Mouse (Mus musculus): ENCODE measurements around the gene Rtkn2. TPM values are rescaled to one million over a fixed set of nuclear protein-coding genes. Genes with fewer than 3 reads are reported as not detected.

Gene Rtkn2
- polyA plus RNA-seq, 1 experiment = not detected

DNA sequence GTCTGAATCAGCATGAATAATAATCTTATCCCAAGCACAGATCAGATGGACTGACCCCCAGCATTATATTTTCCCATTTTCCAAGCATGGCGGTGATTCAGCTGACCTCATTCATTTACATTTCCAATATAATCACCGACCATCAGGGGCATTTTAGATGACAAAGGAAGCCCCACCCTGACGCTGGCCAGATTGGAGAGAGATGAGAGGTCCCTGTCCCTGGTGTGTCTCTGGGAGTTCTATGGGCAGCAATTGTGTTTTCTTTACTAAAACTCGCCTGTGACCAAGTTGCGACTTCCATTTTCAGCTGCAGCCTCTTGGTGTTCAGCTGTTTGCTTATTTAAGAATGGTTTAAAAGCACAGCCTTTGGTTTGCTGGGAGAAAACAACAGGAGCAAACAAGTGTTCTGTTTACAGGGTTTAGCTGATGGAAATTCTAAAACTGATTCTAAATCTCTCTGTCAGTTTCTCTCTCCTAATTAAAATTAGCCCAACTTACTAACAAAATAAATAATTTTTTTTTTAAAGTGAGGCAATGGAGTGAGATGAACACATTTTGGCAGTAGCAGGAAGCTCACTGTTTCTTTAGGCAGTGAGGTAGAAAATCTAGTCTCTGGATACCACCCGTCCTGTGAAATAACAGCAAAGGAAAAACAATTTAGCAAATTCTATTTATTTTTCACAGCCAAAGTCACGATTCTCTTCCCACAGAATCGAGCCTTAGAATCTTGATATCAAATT is 84.6 kb downstream of the Rtkn2 start:
- no peak for DNase-seq (ENCODE audit: low read depth, low spot score)
- WGBS = 53% methylated on average over 8 of the region's 8 CpGs

DNA sequence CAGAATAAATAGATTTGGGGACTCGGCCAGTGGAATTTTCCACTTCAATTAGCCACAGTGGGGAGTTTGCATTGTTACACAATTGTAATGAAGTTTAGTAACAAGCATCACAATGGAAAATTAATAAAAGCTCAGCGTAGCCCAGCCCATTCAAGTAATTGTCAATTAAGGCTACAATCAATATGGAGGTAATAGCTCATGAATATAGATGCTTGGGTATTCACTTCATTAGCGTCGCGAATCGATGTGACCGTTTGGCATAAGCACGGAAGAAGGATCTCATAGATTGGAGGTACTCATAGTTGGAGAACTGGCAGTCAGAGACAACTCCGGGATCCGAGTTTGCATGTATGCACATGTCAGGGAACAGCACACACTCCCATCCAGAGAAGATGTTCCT is 85.2 kb downstream of the Rtkn2 start:
- DNase-seq (ENCODE audit: low read depth, low spot score) = no peak
- WGBS = 92% methylated on average over 10 of the region's 10 CpGs

DNA sequence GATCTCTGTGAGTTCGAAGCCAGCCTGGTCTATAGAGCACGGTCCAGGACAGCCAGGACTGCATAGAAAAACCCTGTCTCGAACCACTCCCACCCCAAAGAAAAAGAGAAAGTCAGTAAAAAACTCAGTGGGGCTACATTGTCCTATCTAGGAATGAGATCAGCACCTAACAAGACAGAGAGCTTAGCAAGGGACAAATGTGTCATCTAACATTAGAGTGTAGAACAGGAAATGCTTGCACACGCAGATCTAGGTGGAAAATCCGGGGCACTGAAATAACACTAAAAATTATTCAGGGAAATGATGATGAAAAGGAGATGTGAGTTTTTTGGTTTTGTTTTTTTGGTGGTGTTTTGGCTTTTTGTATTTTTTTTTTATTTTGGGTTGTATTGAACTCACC is 86.8 kb downstream of the Rtkn2 start:
- no peak for DNase-seq (ENCODE audit: low read depth, low spot score)
- WGBS = 84% methylated on average over 5 of the region's 5 CpGs

DNA sequence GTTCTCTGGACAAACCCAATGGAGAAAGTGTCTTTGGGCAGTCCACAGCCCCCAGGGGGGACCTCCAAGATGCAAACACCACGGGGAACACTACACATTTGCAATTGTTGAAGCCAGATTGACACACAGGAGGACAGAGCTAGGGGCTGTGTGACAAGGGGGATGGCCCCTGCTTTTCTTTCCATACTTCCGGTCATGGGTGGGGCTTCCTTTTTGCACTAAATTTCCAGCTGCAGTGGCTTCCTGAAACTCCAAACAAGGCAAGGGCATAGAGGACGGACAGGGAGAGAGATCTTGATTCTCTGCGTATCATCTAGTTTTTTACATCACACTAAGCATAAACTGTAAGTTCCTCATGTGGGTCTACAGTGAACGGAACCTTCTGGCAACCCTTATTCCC is 88.6 kb downstream of the Rtkn2 start:
- 82% methylated on average over 5 of the region's 5 CpGs for WGBS
- no peak for DNase-seq (ENCODE audit: low read depth, low spot score)

DNA sequence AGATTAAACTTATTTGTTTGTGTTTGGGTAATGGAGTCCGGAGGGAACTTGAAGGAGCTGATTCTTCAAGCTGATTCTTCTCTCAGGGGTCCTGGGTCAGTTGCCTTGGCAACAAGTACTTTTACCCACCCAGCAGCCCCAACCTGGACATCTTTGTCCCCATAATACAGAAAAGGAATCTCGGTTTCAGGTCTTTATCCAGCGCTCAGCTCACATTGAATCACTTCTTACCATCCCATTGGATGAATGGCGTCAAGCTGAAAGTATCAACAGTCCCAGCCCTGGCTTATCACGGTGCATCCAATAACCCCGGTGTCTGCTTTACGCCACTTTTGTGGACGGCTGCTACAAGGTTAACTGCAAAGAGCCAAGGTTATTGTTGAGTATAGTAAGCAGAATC is 89.1 kb downstream of the Rtkn2 start:
- DNase-seq (ENCODE audit: low read depth, low spot score) = no peak
- WGBS = 86% methylated on average over 8 of the region's 8 CpGs

DNA sequence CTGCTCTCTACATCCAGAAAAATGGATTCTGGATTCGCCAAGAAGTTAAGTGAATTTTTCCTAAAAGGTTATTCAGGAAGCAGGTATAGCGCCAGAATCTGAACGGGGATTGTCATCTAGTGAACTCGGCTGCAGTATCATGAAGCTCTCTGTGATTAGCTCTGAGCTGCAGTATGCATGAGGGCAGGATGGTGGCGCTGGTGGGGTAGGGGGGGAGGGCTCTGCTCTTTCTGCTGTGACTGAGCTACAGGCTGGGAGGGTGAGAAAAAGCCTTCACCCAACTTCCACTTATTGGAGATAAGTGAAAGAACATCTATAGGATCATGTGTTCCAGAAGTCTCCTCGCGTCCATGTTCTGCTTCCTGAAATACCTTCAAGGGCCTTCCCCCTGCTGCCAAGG is 91.7 kb downstream of the Rtkn2 start:
- 78% methylated on average over 7 of the region's 7 CpGs for WGBS
- no peak for DNase-seq (ENCODE audit: low read depth, low spot score)

DNA sequence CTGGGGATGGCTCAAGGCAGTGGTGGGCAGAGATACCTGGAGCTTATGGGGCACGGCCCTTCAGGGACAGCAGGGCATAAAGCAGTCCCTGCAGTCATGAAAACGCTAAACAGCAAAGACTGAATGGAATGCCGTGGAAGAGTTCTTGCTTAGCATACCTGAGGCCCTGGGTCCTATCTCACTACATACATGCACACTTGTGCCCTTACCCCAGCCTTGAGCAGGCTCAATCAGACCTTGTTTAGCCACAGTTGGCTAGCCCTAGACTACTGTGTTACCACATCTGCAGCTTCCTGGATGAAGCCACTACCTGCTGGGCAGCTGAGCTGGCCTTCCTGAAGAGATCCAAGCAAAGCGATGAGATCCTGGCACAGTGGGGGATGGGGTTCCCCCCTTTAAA is 93.3 kb downstream of the Rtkn2 start:
- 88% methylated on average over 4 of the region's 4 CpGs for WGBS
- DNase-seq (ENCODE audit: low read depth, low spot score) = no peak

DNA sequence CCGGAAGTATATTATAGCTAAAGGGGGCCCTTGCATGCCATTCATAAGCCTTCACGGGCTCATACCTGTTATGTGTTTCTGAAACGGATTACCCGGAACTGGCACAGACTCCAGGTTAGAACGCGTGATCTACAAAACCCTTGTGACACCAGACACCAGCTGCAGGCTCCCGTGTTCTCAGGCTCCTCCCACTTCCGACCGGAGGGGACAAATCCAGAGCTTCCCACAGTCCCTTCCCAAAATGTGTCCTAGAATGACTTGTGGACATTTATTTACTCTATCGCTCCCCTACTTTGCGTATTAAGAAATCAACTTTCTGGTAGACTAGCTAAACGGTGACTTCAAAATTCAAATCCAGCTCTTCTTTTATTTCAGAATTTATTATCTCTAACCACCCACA is 94.9 kb downstream of the Rtkn2 start:
- DNase-seq (ENCODE audit: low read depth, low spot score) = no peak
- WGBS = 83% methylated on average over 12 of the region's 12 CpGs

DNA sequence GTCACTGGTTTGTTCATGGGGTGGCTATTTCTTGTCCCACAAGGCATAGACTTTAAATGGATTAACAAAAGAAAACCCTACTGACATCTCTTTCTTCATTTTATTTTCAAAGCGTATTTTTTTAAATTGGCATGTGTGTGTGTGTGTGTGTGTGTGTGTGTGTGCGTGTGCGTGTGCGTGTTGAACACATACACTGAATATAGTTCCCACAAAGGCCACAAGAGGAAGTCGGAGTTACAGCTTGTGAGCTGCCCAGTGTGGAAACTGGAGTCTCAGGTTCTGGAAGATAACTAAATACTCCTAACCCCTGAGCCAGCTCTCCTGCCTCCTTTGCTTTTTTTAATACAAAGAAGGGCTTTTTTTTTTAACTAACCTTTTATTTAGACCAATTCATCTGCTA is 95.8 kb downstream of the Rtkn2 start:
- 84% methylated on average over 5 of the region's 5 CpGs for WGBS
- no peak for DNase-seq (ENCODE audit: low read depth, low spot score)

DNA sequence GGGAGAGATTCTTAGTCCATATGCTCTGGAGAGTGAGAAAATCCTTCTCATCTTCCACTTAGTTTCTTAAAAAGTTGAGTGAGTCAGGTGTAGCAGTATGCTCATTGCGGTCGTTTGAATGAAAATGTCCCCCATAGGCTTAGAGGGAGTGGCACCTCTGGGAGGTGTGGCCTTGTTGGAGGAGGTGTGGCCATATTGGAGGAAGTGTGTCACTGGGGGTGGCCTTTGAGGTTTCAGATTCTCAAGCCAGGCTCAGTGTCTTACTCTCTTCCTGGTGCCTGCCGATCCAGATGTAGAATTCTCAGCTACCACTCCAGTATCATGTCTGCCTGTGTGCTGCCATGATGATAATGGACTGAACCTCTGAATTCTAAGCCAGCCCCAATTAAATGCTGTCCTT is 99.3 kb downstream of the Rtkn2 start:
- WGBS = 97% methylated on average over 3 of the region's 3 CpGs
- DNase-seq (ENCODE audit: low read depth, low spot score) = no peak

DNA sequence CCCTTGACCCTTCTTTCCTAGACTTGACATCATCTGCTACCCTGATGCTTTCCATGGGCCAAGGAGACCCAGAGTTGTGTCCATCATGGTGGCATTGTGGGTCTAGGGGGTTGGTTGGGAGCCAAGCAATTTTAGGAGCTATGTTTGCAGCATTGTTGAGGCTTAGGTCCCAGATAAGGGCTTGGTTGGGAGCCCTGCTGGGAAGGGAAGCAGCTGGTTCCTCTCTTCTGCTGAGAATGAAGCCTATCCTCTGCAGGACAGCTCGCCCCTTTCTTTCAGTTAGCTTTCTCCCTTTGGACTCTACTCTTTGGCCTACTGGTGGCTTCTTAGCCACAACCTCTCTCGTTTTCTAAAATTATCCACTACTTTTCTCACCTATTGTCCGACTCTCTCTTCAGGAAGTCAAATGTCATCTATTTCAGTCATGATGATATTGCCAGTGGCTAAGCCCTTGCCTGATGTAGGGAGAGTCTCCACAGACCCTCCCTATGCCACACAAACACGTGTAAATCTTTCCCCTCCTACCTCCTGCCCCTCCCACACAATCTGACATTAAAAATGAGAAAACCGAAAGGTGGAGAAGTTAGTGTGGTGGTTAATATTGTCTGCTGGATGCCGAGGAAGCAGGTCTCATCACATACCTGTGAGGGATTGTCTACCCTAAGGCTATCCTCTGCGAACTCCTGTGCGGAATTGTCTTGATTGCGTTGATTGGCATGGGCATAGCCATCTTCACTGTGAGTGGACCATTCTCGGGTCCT is 100.7 kb downstream of the Rtkn2 start:
- WGBS = 81% methylated on average over 10 of the region's 10 CpGs
- no peak for DNase-seq (ENCODE audit: low read depth, low spot score)

DNA sequence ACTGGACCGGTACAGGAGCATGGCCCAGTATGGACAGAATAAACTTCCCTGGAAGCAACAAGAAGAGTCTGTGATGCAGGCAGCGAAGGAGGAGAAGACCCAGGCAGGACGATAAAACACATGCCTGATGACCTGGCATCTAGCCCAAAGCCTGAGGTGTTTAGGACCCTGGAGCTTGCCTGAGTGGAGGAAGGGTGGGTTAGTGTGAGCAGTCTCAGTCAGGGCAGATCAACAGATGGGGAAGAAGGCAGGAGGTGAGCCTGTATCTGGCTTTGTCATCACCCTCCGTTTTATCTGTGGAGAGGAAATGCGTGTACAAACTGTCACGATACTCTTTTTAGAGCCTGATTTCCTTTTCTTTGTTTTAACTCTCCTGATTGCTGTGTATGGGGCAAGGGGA is 102.3 kb downstream of the Rtkn2 start:
- WGBS = 57% methylated on average over 6 of the region's 6 CpGs
- DNase-seq (ENCODE audit: low read depth, low spot score) = no peak

DNA sequence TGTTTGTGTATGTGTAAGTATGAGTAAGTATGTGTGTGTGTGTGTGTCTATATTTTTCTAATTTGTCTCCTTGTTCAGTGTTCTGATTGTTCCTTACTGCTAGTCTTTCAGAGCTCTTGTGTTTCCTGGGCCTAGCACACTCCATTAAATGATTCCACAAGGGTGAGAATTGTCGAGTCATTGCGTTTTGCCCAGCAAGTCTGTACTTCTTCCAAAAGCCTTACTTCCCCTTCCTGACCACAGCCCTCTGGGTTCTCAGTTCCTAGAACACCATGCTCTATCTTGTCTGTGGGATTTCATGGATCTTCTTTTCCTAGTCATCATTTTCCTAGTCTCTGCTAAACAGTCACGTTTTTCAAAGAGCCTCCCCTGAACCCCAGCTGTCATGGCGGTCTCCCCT is 106.2 kb downstream of the Rtkn2 start:
- 69% methylated on average over 4 of the region's 4 CpGs for WGBS
- no peak for DNase-seq (ENCODE audit: low read depth, low spot score)

DNA sequence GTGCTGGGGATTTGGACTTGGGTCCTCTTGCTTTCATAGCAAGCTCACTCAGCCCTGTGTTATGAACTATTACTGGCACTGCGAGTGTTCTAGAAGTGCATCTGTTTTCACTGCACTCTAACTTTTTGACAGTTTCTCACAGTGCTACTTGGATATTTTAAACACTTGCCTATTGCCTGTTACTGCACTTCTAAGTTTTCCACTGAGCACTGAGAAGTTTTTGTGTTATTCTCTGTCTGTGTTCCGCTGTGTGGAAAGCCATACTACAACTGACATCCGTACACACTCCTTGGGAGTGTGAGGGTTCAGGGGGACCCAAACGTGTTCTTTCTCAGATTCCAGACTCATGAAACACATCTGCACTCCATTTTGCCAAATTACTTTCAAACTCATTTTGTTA is 107.6 kb downstream of the Rtkn2 start:
- DNase-seq (ENCODE audit: low read depth, low spot score) = no peak
- WGBS = 75% methylated on average over 4 of the region's 4 CpGs

DNA sequence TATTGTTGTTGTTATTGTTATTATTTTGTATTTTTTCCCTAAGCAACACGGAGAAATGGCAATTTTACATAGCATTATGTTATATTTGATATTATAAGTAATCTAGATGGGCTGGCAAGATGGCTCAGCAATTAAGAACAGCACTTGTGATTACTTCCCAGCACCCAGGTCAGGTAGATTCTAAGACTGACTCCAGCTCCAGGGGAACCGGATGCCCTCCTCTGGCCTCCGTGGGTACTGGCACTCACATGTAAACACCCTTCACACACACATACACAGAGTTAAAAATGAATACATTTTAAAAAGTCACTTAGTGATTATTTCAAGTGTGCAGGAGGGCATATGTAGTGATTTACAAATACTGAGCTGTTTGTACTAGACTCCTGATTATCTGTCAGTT is 108.4 kb downstream of the Rtkn2 start:
- DNase-seq (ENCODE audit: low read depth, low spot score) = no peak
- 76% methylated on average over 3 of the region's 3 CpGs for WGBS

DNA sequence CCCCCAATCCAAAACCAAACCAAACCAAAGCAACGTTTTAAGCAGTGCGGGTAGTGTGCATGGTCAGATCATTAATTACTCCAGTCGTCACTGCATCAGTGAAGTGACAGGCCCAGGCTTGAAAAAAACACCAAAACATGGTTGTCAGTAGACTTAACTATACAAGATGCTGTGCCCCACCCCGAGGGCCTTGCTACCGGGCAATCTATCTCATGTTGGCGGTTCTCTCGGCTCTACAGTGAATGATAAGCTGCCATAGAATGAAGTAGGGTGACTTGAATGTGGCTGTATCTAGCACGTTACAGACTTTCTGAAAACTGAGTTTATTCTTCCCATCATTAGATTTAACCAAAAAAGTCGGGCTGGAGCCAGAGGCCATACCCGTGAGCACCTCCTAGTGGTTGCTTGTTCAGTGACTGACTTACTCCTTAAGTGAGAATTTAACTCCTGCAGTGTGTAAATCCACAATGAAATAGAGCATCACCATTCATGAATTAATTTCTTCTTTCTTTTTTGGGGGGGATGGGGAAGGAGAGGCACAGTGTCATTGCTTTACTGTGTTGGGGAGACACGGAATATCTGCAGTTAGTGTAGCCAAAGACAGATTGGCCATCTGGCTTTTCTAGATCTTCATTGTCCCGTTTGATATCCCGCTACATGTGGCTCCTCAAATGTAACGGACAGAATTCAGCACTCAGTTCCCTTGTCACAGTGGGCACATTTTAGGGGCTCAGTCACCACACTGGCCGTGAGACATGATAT is 110.2 kb downstream of the Rtkn2 start:
- DNase-seq (ENCODE audit: low read depth, low spot score) = no peak
- 66% methylated on average over 15 of the region's 15 CpGs for WGBS

DNA sequence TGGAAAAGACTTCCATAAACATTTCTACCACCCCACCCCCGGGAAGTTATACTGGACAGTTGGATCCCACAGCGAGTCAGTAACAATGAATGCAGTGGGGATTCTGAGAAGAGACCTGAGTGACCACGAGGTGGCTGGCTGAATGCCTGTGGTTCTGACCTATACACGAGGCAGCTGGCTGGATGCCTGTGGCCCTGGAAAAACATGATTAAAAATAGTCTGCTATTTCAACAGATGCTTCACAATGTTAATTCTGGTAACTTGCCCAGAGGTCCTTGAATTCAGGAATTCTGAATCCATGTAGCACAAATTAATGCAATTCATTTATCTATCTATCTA is 110.8 kb downstream of the Rtkn2 start:
- 42% methylated on average over 4 of the region's 4 CpGs for WGBS
- no peak for DNase-seq (ENCODE audit: low read depth, low spot score)

DNA sequence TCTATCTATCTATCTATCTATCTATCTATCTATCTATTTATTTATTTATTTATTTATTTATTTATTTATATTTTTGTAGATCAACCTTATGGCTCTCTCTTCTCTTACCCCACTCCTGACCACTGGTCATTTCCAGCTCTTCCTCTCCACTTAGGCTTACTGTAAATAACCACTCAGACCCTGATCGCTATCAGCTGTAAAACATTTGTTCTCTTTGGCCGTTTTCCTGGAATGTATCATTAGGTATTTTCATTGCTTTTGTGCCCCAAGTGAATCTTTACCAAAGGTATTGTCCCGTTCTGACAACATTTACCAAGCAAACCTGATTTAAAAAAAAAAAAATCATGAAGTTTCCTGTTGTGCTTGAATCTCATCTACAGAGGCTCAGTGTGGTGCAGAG is 111.2 kb downstream of the Rtkn2 start:
- no peak for DNase-seq (ENCODE audit: low read depth, low spot score)
- WGBS = 30% methylated on average over 3 of the region's 3 CpGs

DNA sequence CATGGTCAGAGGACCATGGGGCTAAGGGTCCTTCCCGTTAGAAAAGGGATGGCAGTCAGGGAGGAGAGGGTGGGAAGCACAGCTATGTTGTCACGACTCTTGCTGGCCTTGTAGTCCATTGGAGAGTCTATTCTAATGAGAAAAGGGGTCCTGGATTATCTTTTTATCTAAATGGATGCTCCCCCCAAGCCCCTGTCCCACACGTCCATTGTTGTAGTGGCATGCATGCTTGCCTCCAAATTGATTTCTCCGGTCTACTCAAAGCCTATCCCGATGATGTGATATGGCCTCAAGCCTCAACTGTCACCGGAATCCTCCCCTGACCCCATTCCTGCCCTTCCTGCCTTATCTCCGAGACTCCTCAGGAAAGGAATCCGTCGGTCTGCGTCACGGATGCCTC is 111.6 kb downstream of the Rtkn2 start:
- no peak for DNase-seq (ENCODE audit: low read depth, low spot score)
- 85% methylated on average over 11 of the region's 11 CpGs for WGBS

DNA sequence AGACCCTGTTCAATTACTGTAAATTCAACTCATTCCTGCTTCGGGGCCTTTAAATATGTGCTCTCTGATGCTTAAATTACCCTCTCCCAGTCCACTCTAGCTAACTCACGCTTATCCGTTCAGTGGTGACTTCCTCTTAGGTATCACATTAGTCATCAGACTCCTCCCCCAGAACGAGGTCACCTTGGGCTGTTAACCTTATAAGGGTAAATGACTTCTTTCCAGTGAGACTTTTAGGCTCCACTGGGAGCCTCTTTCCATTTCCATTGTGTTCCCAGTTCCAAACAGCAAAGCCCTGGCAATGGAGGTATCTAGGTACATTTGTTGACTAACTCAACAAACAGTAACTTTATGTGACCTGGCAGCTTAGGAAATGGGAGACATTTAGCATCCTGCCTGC is 112.5 kb downstream of the Rtkn2 start:
- 41% methylated on average over 4 of the region's 4 CpGs for WGBS
- DNase-seq (ENCODE audit: low read depth, low spot score) = no peak

DNA sequence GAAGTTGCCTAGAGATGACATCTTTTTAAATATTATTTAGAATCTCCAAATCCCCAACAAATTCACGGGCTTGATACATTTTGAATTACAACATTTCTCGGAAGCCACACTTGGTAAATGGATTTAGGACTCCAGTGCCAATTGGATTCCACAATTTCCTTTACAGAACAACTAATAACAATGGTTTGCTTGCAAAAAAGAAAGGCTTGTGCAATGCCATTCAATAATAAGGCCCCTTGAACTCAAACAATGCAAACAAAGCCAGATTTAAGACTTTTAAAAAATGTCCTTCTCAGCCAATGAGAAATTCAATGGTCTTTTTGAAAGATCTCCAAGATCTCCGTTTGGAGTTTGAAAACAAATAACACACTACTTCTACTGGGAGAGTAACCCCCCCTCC is 114.1 kb downstream of the Rtkn2 start:
- no peak for DNase-seq (ENCODE audit: low read depth, low spot score)
- WGBS = 79% methylated on average over 3 of the region's 3 CpGs
